Mouse (Mus musculus): ENCODE measurements around the gene Gm21680.
"Not testable (repeated sequence)": the region's sequence is repeated elsewhere in the genome, so short reads cannot be mapped to it uniquely, and the experiment has no call there.

DNA sequence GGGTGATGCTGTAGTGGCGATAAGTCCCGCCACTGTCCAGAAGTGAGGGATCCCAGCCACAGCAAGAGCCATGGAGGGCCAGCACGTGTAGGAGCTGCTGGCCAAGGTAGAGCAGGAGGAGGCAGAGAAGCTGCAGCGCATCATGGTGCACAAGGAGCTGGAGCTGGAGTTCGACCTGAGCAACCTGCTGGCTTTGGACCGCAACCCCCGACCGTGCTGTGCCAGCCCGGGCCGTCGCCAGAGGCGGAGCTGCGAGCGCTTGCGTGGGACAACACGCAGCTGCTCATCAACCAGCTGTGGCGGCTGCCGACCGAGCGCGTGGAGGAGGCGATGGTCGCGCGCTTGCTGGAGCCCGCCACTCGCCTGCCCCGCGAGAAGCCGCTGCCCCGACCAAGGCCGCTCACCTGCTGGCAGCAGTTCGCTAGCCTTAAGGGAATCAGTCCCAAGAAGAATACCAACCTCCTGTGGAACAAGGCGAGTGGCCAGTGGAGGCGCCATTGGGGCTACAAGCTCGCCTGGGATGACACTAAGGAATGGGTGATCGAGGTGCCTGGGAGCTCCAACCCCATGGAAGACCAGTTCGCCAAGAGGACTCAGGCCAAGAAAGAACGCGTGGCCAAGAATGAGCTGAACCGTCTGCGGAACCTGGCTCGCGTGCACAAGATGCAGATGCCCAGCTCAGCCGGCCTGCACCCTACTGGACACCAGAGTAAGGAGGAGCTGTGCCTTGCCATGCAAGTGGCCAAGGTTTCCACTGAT is 34.7 kb upstream of the Gm21680 start:
- not testable (repeated sequence) for TF ChIP-seq POLR2A (IDR thresholded peaks at IDR 0.05; ENCODE audit: low read depth, low read length); CTCF (IDR thresholded peaks at IDR 0.05; ENCODE audit: borderline replicate concordance, insufficient read depth, low read length)

Data from embryonic fibroblast, embryonic 13.5 days (primary cell).